Mouse (Mus musculus): ENCODE data around the gene Dirc2. TPM values are rescaled to one million over a fixed set of nuclear protein-coding genes. Genes with fewer than 3 reads are reported as not detected.
A peak's percentile ranks its signal among the peaks of the same experiment; 100 is the strongest.

The Dirc2 gene
- polyA plus RNA-seq, 1 experiment from 2014 or later: 16.7 TPM

- ATAC-seq (replicated peaks; ENCODE audit: insufficient number of reproducible peaks, low FRiP score, low TSS enrichment, low read depth) (0 out of 2 replicates have a peak, but pooled peaks have one; percentile 67), DNase-seq (ENCODE audit: low spot score) (no peak)
- no peaks in the 10 kb centered on the region for H3K36me3 ChIP-seq (replicated peaks; ENCODE audit: control insufficient read depth, insufficient read depth, low read depth, low read length)
- 68% methylated on average over 8 of the region's 8 CpGs for WGBS
- no peaks in the 10 kb centered on the region for H3K4me1 ChIP-seq (ENCODE audit: control insufficient read depth, insufficient read depth, low read length)
- no peak overlapping the region for H3K4me3 ChIP-seq (ENCODE audit: low read depth, low read length)
- no peak overlapping the region for H3K27ac ChIP-seq (replicated peaks; ENCODE audit: low read depth, low read length)
- no peaks in the 10 kb centered on the region for H3K27me3 ChIP-seq (ENCODE audit: control insufficient read depth, insufficient read depth, low read length)
- no peak overlapping the region for H3K4me2 ChIP-seq (ENCODE audit: low read depth, low read length)
- H3K9me3 ChIP-seq (replicated peaks; ENCODE audit: control insufficient read depth, low read length): no peaks in the 10 kb centered on the region
- H3K9ac ChIP-seq (replicated peaks; ENCODE audit: low read length): no peak overlapping the region
Observed at GRCm38 (mm10) chr16:35729151-35729738, 39.9 kb downstream of the Dirc2 start.

GRCm38 (mm10) chr16:35726601-35727000, 42.6 kb downstream of the Dirc2 start:
- Histone ChIP-seq H3K4me1 (ENCODE audit: control insufficient read depth, insufficient read depth, low read length) (no peaks in the 10 kb centered on the region), H3K4me3 (ENCODE audit: low read depth, low read length) (no peak overlapping the region), H3K4me2 (ENCODE audit: low read depth, low read length) (no peak overlapping the region), H3K27ac (replicated peaks; ENCODE audit: low read depth, low read length) (no peak overlapping the region), H3K36me3 (replicated peaks; ENCODE audit: control insufficient read depth, insufficient read depth, low read depth, low read length) (no peaks in the 10 kb centered on the region), H3K9ac (replicated peaks; ENCODE audit: low read length) (no peak overlapping the region), H3K27me3 (ENCODE audit: control insufficient read depth, insufficient read depth, low read length) (no peaks in the 10 kb centered on the region), H3K9me3 (replicated peaks; ENCODE audit: control insufficient read depth, low read length) (no peaks in the 10 kb centered on the region)
- WGBS: 86% methylated on average over 2 of the region's 2 CpGs
- DNase-seq (ENCODE audit: low spot score): no peak
- ATAC-seq (replicated peaks; ENCODE audit: insufficient number of reproducible peaks, low FRiP score, low TSS enrichment, low read depth): no peak

- no peaks in the 10 kb centered on the region for H3K36me3 ChIP-seq (replicated peaks; ENCODE audit: control insufficient read depth, insufficient read depth, low read depth, low read length)
- no peaks in the 10 kb centered on the region for H3K9me3 ChIP-seq (replicated peaks; ENCODE audit: control insufficient read depth, low read length)
- 81% methylated on average over 6 of the region's 6 CpGs for WGBS
- no peak for ATAC-seq (replicated peaks; ENCODE audit: insufficient number of reproducible peaks, low FRiP score, low TSS enrichment, low read depth)
- H3K4me1 ChIP-seq (ENCODE audit: control insufficient read depth, insufficient read depth, low read length): no peaks in the 10 kb centered on the region
- H3K27me3 ChIP-seq (ENCODE audit: control insufficient read depth, insufficient read depth, low read length): no peaks in the 10 kb centered on the region
- H3K9ac ChIP-seq (replicated peaks; ENCODE audit: low read length): no peak overlapping the region
- DNase-seq (ENCODE audit: low spot score): no peak
- no peak overlapping the region for H3K4me3 ChIP-seq (ENCODE audit: low read depth, low read length)
- H3K27ac ChIP-seq (replicated peaks; ENCODE audit: low read depth, low read length): no peak overlapping the region
- H3K4me2 ChIP-seq (ENCODE audit: low read depth, low read length): no peak overlapping the region
Observed at GRCm38 (mm10) chr16:35724561-35724960, 44.6 kb downstream of the Dirc2 start.

GRCm38 (mm10) chr16:35717761-35718160, 51.4 kb downstream of the Dirc2 start:
- Histone ChIP-seq H3K4me3 (ENCODE audit: low read depth, low read length) (no peak overlapping the region), H3K27me3 (ENCODE audit: control insufficient read depth, insufficient read depth, low read length) (no peaks in the 10 kb centered on the region), H3K4me2 (ENCODE audit: low read depth, low read length) (no peak overlapping the region), H3K36me3 (replicated peaks; ENCODE audit: control insufficient read depth, insufficient read depth, low read depth, low read length) (no peaks in the 10 kb centered on the region), H3K9me3 (replicated peaks; ENCODE audit: control insufficient read depth, low read length) (0 out of 2 replicates have a peak, but pooled peaks cover 3% of the 10 kb centered on the region), H3K4me1 (ENCODE audit: control insufficient read depth, insufficient read depth, low read length) (no peaks in the 10 kb centered on the region), H3K9ac (replicated peaks; ENCODE audit: low read length) (no peak overlapping the region), H3K27ac (replicated peaks; ENCODE audit: low read depth, low read length) (no peak overlapping the region)
- DNase-seq (ENCODE audit: low spot score) (no peak), ATAC-seq (replicated peaks; ENCODE audit: insufficient number of reproducible peaks, low FRiP score, low TSS enrichment, low read depth) (no peak)
- 86% methylated on average over 5 of the region's 5 CpGs for WGBS

- Histone ChIP-seq H3K36me3 (replicated peaks; ENCODE audit: control insufficient read depth, insufficient read depth, low read depth, low read length) (no peaks in the 10 kb centered on the region), H3K4me1 (ENCODE audit: control insufficient read depth, insufficient read depth, low read length) (no peaks in the 10 kb centered on the region), H3K4me3 (ENCODE audit: low read depth, low read length) (no peak overlapping the region), H3K27me3 (ENCODE audit: control insufficient read depth, insufficient read depth, low read length) (no peaks in the 10 kb centered on the region), H3K9ac (replicated peaks; ENCODE audit: low read length) (no peak overlapping the region), H3K9me3 (replicated peaks; ENCODE audit: control insufficient read depth, low read length) (0 out of 2 replicates have a peak, but pooled peaks cover 3% of the 10 kb centered on the region), H3K27ac (replicated peaks; ENCODE audit: low read depth, low read length) (no peak overlapping the region), H3K4me2 (ENCODE audit: low read depth, low read length) (no peak overlapping the region)
- 83% methylated on average over 3 of the region's 3 CpGs for WGBS
- ATAC-seq (replicated peaks; ENCODE audit: insufficient number of reproducible peaks, low FRiP score, low TSS enrichment, low read depth): no peak
- DNase-seq (ENCODE audit: low spot score): no peak
Observed at GRCm38 (mm10) chr16:35716257-35716656, 52.9 kb downstream of the Dirc2 start.

- Histone ChIP-seq H3K9me3 (replicated peaks; ENCODE audit: control insufficient read depth, low read length) (0 out of 2 replicates have a peak, but pooled peaks cover 3% of the 10 kb centered on the region), H3K9ac (replicated peaks; ENCODE audit: low read length) (no peak overlapping the region), H3K27ac (replicated peaks; ENCODE audit: low read depth, low read length) (no peak overlapping the region), H3K36me3 (replicated peaks; ENCODE audit: control insufficient read depth, insufficient read depth, low read depth, low read length) (no peaks in the 10 kb centered on the region), H3K4me1 (ENCODE audit: control insufficient read depth, insufficient read depth, low read length) (no peaks in the 10 kb centered on the region), H3K27me3 (ENCODE audit: control insufficient read depth, insufficient read depth, low read length) (no peaks in the 10 kb centered on the region), H3K4me2 (ENCODE audit: low read depth, low read length) (no peak overlapping the region), H3K4me3 (ENCODE audit: low read depth, low read length) (no peak overlapping the region)
- no peak for ATAC-seq (replicated peaks; ENCODE audit: insufficient number of reproducible peaks, low FRiP score, low TSS enrichment, low read depth)
- no peak for DNase-seq (ENCODE audit: low spot score)
- 87% methylated on average over 5 of the region's 5 CpGs for WGBS
Observed at GRCm38 (mm10) chr16:35715771-35716170, 53.4 kb downstream of the Dirc2 start.

- H3K9me3 ChIP-seq (replicated peaks; ENCODE audit: control insufficient read depth, low read length): 0 out of 2 replicates have a peak, but pooled peaks cover 3% of the 10 kb centered on the region
- no peaks in the 10 kb centered on the region for H3K4me1 ChIP-seq (ENCODE audit: control insufficient read depth, insufficient read depth, low read length)
- DNase-seq (ENCODE audit: low spot score): no peak
- ATAC-seq (replicated peaks; ENCODE audit: insufficient number of reproducible peaks, low FRiP score, low TSS enrichment, low read depth): no peak
- no peaks in the 10 kb centered on the region for H3K36me3 ChIP-seq (replicated peaks; ENCODE audit: control insufficient read depth, insufficient read depth, low read depth, low read length)
- WGBS: 74% methylated on average over 5 of the region's 6 CpGs
- no peaks in the 10 kb centered on the region for H3K27me3 ChIP-seq (ENCODE audit: control insufficient read depth, insufficient read depth, low read length)
- H3K4me3 ChIP-seq (ENCODE audit: low read depth, low read length): no peak overlapping the region
- H3K4me2 ChIP-seq (ENCODE audit: low read depth, low read length): no peak overlapping the region
- no peak overlapping the region for H3K9ac ChIP-seq (replicated peaks; ENCODE audit: low read length)
- H3K27ac ChIP-seq (replicated peaks; ENCODE audit: low read depth, low read length): no peak overlapping the region
Observed at GRCm38 (mm10) chr16:35715350-35715749, 53.8 kb downstream of the Dirc2 start.

- DNase-seq (ENCODE audit: low spot score) (no peak), ATAC-seq (replicated peaks; ENCODE audit: insufficient number of reproducible peaks, low FRiP score, low TSS enrichment, low read depth) (no peak)
- H3K4me1 ChIP-seq (ENCODE audit: control insufficient read depth, insufficient read depth, low read length): no peaks in the 10 kb centered on the region
- H3K27me3 ChIP-seq (ENCODE audit: control insufficient read depth, insufficient read depth, low read length): no peaks in the 10 kb centered on the region
- no peak overlapping the region for H3K4me2 ChIP-seq (ENCODE audit: low read depth, low read length)
- WGBS: 92% methylated on average over 7 of the region's 7 CpGs
- no peak overlapping the region for H3K9ac ChIP-seq (replicated peaks; ENCODE audit: low read length)
- no peaks in the 10 kb centered on the region for H3K36me3 ChIP-seq (replicated peaks; ENCODE audit: control insufficient read depth, insufficient read depth, low read depth, low read length)
- no peak overlapping the region for H3K27ac ChIP-seq (replicated peaks; ENCODE audit: low read depth, low read length)
- H3K9me3 ChIP-seq (replicated peaks; ENCODE audit: control insufficient read depth, low read length): 0 out of 2 replicates have a peak, but pooled peaks cover 3% of the 10 kb centered on the region
- H3K4me3 ChIP-seq (ENCODE audit: low read depth, low read length): no peak overlapping the region
Observed at GRCm38 (mm10) chr16:35714689-35715088, 54.5 kb downstream of the Dirc2 start.
